Mouse (Mus musculus): ENCODE results near the gene Nat14.

The Nat14 gene

GRCm38 (mm10) chr7:4921824-4922482 lies at the start of gene Nat14:
TSS of gene Nat14 (plus strand) at chr7:4922028.
- DNase-seq: no peak

GRCm38 (mm10) chr7:4876753-4877221 lies 45.0 kb upstream of the Nat14 start, which contains the start of gene Isoc2a:
TSS of gene Isoc2a (plus strand) at chr7:4877153.
- peak; percentile 91 to 94 for DNase-seq

- no peak for DNase-seq
These were observed 44.6 kb upstream of the Nat14 start for GRCm38 (mm10) chr7:4877226-4877625.

- peak; percentile 21 to 38 for DNase-seq
These were observed 43.6 kb upstream of the Nat14 start for GRCm38 (mm10) chr7:4878186-4878585.

- DNase-seq: peak in 1 of 2 experiments; percentile 4
These were observed 42.8 kb upstream of the Nat14 start for GRCm38 (mm10) chr7:4879036-4879435.

- DNase-seq: no peak
These were observed 35.1 kb upstream of the Nat14 start for GRCm38 (mm10) chr7:4886680-4887079.

GRCm38 (mm10) chr7:4895186-4895585 lies 26.6 kb upstream of the Nat14 start:
- no peak for DNase-seq

GRCm38 (mm10) chr7:4898851-4899648 lies 22.8 kb upstream of the Nat14 start:
- DNase-seq: peak in 1 of 2 experiments; percentile 22

- peak in 1 of 2 experiments; percentile 21 for DNase-seq
These were observed 21.9 kb upstream of the Nat14 start for GRCm38 (mm10) chr7:4899649-4900522.

GRCm38 (mm10) chr7:4900523-4900851 lies 21.3 kb upstream of the Nat14 start:
- DNase-seq: peak in 1 of 2 experiments; percentile 1

- DNase-seq: peak in 1 of 2 experiments; percentile 38
These were observed 20.7 kb upstream of the Nat14 start for GRCm38 (mm10) chr7:4901171-4901570.

- peak in 1 of 2 experiments; percentile 8 for DNase-seq
These were observed 19.4 kb upstream of the Nat14 start for GRCm38 (mm10) chr7:4902404-4902803.

GRCm38 (mm10) chr7:4906466-4906950 lies 15.3 kb upstream of the Nat14 start, which contains the start of gene Gm36210:
TSS of gene Gm36210 (minus strand) at chr7:4906516.
- DNase-seq: no peak

- peak; percentile 59 to 71 for DNase-seq
These were observed 10.3 kb upstream of the Nat14 start for GRCm38 (mm10) chr7:4911561-4911960.

GRCm38 (mm10) chr7:4912248-4912647 lies 9.6 kb upstream of the Nat14 start:
- no peak for DNase-seq

- peak; percentile 95 for DNase-seq
These were observed 6.7 kb upstream of the Nat14 start, which contains the start of gene Zfp628 for GRCm38 (mm10) chr7:4915007-4915665. TSS of gene Zfp628 (plus strand) at chr7:4915217.

GRCm38 (mm10) chr7:4915669-4916416 lies 6.0 kb upstream of the Nat14 start:
- peak in 1 of 2 experiments; percentile 47 for DNase-seq

- DNase-seq: no peak
These were observed 4.3 kb upstream of the Nat14 start for GRCm38 (mm10) chr7:4917494-4917893.

GRCm38 (mm10) chr7:4918681-4919080 lies 3.1 kb upstream of the Nat14 start:
- no peak for DNase-seq

GRCm38 (mm10) chr7:4919096-4919495 lies 2.7 kb upstream of the Nat14 start:
- no peak for DNase-seq

- DNase-seq: no peak
These were observed 1.9 kb upstream of the Nat14 start for GRCm38 (mm10) chr7:4919971-4920370.

All from lung, postnatal 4 days (tissue).